Mouse (Mus musculus): Measurements from ENCODE around the gene Prdx1. TPM values are rescaled to one million over a fixed set of nuclear protein-coding genes. Genes with fewer than 3 reads are reported as not detected.
"Not testable (repeated sequence)": the region's sequence is repeated elsewhere in the genome, so short reads cannot be mapped to it uniquely, and the experiment has no call there.

Gene Prdx1
- total and polyA plus RNA-seq, 2 experiments from 2014 or later, result 207 to 546 TPM

GRCm38 (mm10) chr4:116669291-116669690 lies 16.1 kb upstream of the Prdx1 start:
- H3K27ac ChIP-seq (ENCODE audit: low read depth, low read length), result no peak overlapping the region
- DNase-seq (ENCODE audit: low spot score), result no peak
- no peaks in the 10 kb centered on the region for H3K4me1 ChIP-seq (ENCODE audit: insufficient read depth, low read length)
- TF ChIP-seq CTCF (IDR thresholded peaks at IDR 0.05), result peak; percentile 38
- H3K27me3 ChIP-seq (ENCODE audit: insufficient read depth, low read length), result no peaks in the 10 kb centered on the region
- 71% methylated on average over 2 of the region's 2 CpGs for WGBS
- no peak overlapping the region for H3K4me2 ChIP-seq (ENCODE audit: low read depth, low read length, poor library complexity, severe bottlenecking)
- no peak overlapping the region for H3K9ac ChIP-seq (replicated peaks; ENCODE audit: low read length, poor library complexity, severe bottlenecking)
- H3K36me3 ChIP-seq (ENCODE audit: insufficient read depth, low read length), result no peaks in the 10 kb centered on the region
- no peak for ATAC-seq (ENCODE audit: low FRiP score)
- H3K9me3 ChIP-seq (ENCODE audit: low read length), result no peaks in the 10 kb centered on the region
- H3K4me3 ChIP-seq (ENCODE audit: low read depth, low read length), result no peak overlapping the region

DNA sequence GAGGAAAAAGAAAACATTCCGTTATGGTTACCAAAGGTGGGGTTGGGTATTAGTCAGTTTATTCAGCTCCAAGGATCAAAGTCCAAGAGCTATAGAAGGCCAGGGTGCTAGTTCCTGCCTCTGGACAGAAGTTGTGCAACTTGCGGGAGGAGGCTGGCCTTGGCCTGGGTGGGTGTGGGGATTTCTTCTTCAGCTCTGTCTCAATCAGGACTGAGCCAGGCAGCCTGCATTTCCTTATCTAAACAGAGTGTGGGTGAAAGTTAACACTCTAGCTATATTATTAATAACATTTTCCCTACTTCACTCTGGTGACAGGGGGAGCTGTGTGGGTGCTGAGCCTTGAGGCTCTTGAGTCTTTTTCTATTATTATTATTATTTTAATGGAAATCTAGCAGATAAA lies 12.6 kb upstream of the Prdx1 start:
- Histone ChIP-seq H3K36me3 (ENCODE audit: insufficient read depth, low read length) (no peaks in the 10 kb centered on the region), H3K4me2 (ENCODE audit: low read depth, low read length, poor library complexity, severe bottlenecking) (no peak overlapping the region), H3K27me3 (ENCODE audit: insufficient read depth, low read length) (no peaks in the 10 kb centered on the region), H3K4me1 (ENCODE audit: insufficient read depth, low read length) (no peaks in the 10 kb centered on the region), H3K9me3 (ENCODE audit: low read length) (no peaks in the 10 kb centered on the region), H3K9ac (replicated peaks; ENCODE audit: low read length, poor library complexity, severe bottlenecking) (no peak overlapping the region), H3K27ac (ENCODE audit: low read depth, low read length) (no peak overlapping the region), H3K4me3 (ENCODE audit: low read depth, low read length) (no peak overlapping the region)
- TF ChIP-seq CTCF (IDR thresholded peaks at IDR 0.05), result no peak
- no peak for ATAC-seq (ENCODE audit: low FRiP score)
- no peak for DNase-seq (ENCODE audit: low spot score)
- 72% methylated on average over 2 of the region's 2 CpGs for WGBS

DNA sequence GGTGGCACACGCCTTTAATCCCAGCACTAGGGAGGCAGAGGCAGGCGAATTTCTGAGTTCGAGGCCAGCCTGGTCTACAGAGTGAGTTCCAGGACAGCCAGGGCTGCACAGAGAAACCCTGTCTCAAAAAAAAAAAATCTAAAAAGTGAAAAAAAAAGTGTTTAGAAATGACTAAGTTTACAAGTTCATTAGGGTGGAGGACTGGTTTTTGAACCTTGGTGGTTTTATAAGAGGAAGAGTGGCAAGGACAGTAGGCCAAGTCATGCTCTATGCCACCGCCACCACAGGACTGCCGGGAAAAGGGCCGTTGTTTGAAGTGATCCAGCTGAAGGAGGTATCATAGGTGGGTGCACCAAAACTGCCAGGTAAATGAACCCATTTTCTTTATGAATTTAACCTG lies 10.6 kb upstream of the Prdx1 start:
- not testable (repeated sequence) for H3K4me2 ChIP-seq (ENCODE audit: low read depth, low read length, poor library complexity, severe bottlenecking); DNase-seq (ENCODE audit: low spot score); H3K27ac ChIP-seq (ENCODE audit: low read depth, low read length); H3K4me3 ChIP-seq (ENCODE audit: low read depth, low read length); H3K9ac ChIP-seq (replicated peaks; ENCODE audit: low read length, poor library complexity, severe bottlenecking); H3K27me3 ChIP-seq (ENCODE audit: insufficient read depth, low read length); H3K4me1 ChIP-seq (ENCODE audit: insufficient read depth, low read length); ATAC-seq (ENCODE audit: low FRiP score); H3K36me3 ChIP-seq (ENCODE audit: insufficient read depth, low read length); H3K9me3 ChIP-seq (ENCODE audit: low read length)
- WGBS, result 93% methylated on average over 6 of the region's 6 CpGs

- DNase-seq (ENCODE audit: low spot score) (no peak), ATAC-seq (ENCODE audit: low FRiP score) (no peak)
- no peak overlapping the region for H3K4me2 ChIP-seq (ENCODE audit: low read depth, low read length, poor library complexity, severe bottlenecking)
- no peak for TF ChIP-seq CTCF (IDR thresholded peaks at IDR 0.05)
- whole genome bisulfite sequencing, result 86% methylated on average over 3 of the region's 3 CpGs
- H3K9me3 ChIP-seq (ENCODE audit: low read length), result no peaks in the 10 kb centered on the region
- H3K36me3 ChIP-seq (ENCODE audit: insufficient read depth, low read length), result no peaks in the 10 kb centered on the region
- H3K9ac ChIP-seq (replicated peaks; ENCODE audit: low read length, poor library complexity, severe bottlenecking), result no peak overlapping the region
- no peaks in the 10 kb centered on the region for H3K4me1 ChIP-seq (ENCODE audit: insufficient read depth, low read length)
- H3K4me3 ChIP-seq (ENCODE audit: low read depth, low read length), result no peak overlapping the region
- H3K27ac ChIP-seq (ENCODE audit: low read depth, low read length), result no peak overlapping the region
- H3K27me3 ChIP-seq (ENCODE audit: insufficient read depth, low read length), result no peaks in the 10 kb centered on the region
Measured at GRCm38 (mm10) chr4:116676027-116676426, 9.3 kb upstream of the Prdx1 start.

DNA sequence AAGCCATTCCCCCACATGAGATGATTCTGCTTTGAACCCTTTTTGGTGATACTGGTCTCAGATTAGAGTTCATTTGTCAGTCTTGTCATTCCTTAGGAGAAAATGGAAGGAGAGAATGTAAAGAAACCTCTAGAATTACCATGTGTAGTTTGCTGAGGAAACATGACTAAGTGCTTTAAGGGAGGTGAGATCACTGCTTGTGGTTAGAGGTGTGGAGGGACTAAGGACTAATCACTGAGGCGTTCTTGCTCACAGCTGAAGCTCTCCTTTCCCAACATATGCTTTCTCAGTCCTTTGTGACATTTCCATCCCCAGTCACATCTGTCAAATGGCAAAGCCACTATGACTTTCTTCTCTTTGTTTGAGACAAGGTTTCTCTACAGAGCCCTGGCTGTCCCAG lies 7.5 kb upstream of the Prdx1 start:
- Histone ChIP-seq H3K36me3 (ENCODE audit: insufficient read depth, low read length) (no peaks in the 10 kb centered on the region), H3K27ac (ENCODE audit: low read depth, low read length) (no peak overlapping the region), H3K4me1 (ENCODE audit: insufficient read depth, low read length) (no peaks in the 10 kb centered on the region), H3K4me3 (ENCODE audit: low read depth, low read length) (no peak overlapping the region), H3K27me3 (ENCODE audit: insufficient read depth, low read length) (no peaks in the 10 kb centered on the region), H3K9me3 (ENCODE audit: low read length) (no peaks in the 10 kb centered on the region), H3K9ac (replicated peaks; ENCODE audit: low read length, poor library complexity, severe bottlenecking) (no peak overlapping the region), H3K4me2 (ENCODE audit: low read depth, low read length, poor library complexity, severe bottlenecking) (no peak overlapping the region)
- WGBS, result 91% methylated on average over 1 of the region's 1 CpGs
- ATAC-seq (ENCODE audit: low FRiP score), result no peak
- DNase-seq (ENCODE audit: low spot score), result no peak
- TF ChIP-seq CTCF (IDR thresholded peaks at IDR 0.05), result no peak

DNA sequence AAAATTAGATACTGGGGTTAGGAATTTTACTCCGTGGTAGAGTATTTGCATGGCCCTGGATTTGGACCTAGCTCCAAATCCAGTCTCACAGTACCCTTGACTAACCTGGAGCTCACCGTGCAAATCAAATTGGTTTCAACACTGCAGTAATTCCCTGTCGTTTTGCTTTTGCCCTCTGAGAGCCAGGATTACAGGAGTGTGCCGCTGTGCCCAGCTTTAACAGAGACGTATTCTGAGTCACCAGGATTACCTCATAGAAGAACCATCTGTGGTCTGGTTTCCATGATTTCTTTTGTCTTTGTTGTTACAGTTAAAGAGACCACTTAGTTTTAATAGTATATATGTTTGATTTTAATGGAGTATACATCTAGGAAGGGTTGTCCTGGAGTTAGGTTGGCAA lies 6.2 kb upstream of the Prdx1 start:
- TF ChIP-seq CTCF (IDR thresholded peaks at IDR 0.05), result no peak
- WGBS, result 65% methylated on average over 5 of the region's 5 CpGs
- H3K9ac ChIP-seq (replicated peaks; ENCODE audit: low read length, poor library complexity, severe bottlenecking), result no peak overlapping the region
- no peak overlapping the region for H3K27ac ChIP-seq (ENCODE audit: low read depth, low read length)
- H3K27me3 ChIP-seq (ENCODE audit: insufficient read depth, low read length), result no peaks in the 10 kb centered on the region
- DNase-seq (ENCODE audit: low spot score) (no peak), ATAC-seq (ENCODE audit: low FRiP score) (no peak)
- H3K36me3 ChIP-seq (ENCODE audit: insufficient read depth, low read length), result no peaks in the 10 kb centered on the region
- no peak overlapping the region for H3K4me2 ChIP-seq (ENCODE audit: low read depth, low read length, poor library complexity, severe bottlenecking)
- H3K4me3 ChIP-seq (ENCODE audit: low read depth, low read length), result no peak overlapping the region
- no peaks in the 10 kb centered on the region for H3K9me3 ChIP-seq (ENCODE audit: low read length)
- no peaks in the 10 kb centered on the region for H3K4me1 ChIP-seq (ENCODE audit: insufficient read depth, low read length)

DNA sequence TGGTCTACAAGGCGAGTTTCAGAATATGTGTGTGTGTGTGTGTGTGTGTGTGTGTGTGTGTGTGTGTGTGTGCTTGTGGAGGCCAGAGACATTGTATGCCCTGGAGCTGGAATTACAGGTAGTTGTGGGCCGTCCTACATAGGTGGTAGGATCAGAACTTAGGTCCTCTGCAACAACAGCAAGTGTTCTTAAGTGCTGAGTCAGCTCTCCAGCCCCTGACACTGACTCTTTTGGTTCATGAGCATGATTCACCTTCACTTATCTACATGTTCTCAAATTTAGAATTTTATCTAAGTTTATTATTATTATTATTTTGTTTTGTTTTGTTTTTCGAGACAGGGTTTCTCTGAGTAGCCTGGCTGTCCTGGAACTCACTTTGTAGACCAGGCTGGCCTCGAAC lies 4.8 kb upstream of the Prdx1 start:
- not testable (repeated sequence) for DNase-seq (ENCODE audit: low spot score); ATAC-seq (ENCODE audit: low FRiP score); H3K27me3 ChIP-seq (ENCODE audit: insufficient read depth, low read length); H3K27ac ChIP-seq (ENCODE audit: low read depth, low read length); H3K4me3 ChIP-seq (ENCODE audit: low read depth, low read length); H3K36me3 ChIP-seq (ENCODE audit: insufficient read depth, low read length); H3K9me3 ChIP-seq (ENCODE audit: low read length); H3K9ac ChIP-seq (replicated peaks; ENCODE audit: low read length, poor library complexity, severe bottlenecking); H3K4me2 ChIP-seq (ENCODE audit: low read depth, low read length, poor library complexity, severe bottlenecking); H3K4me1 ChIP-seq (ENCODE audit: insufficient read depth, low read length)
- WGBS, result 100% methylated on average over 4 of the region's 4 CpGs
